Comparison of ENCODE assay signal across 19 mouse cellular contexts in genomic region chr9:102518443-102518842, GRCm38 (mm10). TPM values are rescaled to one million over a fixed set of nuclear protein-coding genes. Genes with fewer than 3 reads are reported as not detected.
DNase-seq lines count a peak whose midpoint lies in the region.
"Had no signal": no experiment of that assay in that cellular context is flagged by ENCODE, and none has a peak within 500 bp of the region (broad histone marks: within the 10 kb centered on the region; RNA-seq: fewer than 3 reads in every experiment).

No protein-coding gene starts in this region.

- peak; percentile 40 for DNase-seq in left cerebral cortex, postnatal 4 days
- no peak for DNase-seq in left cerebral cortex, postnatal 14 days (ENCODE audit: low spot score in 2 of 2)
- DNase-seq in cerebellum, postnatal 14 days: peak; percentile 93 to 94
- DNase-seq in gastrocnemius, postnatal 36 days: peak; percentile 59 to 70
- DNase-seq in skeletal muscle tissue, adult 2 months (ENCODE audit: low read depth, low spot score): peak; percentile 96
- DNase-seq in spleen, adult 12 weeks (ENCODE audit: low spot score): no peak
- no peak for DNase-seq in left cerebral cortex, adult 18-20 months (ENCODE audit: low spot score in 2 of 2)
- DNase-seq in adrenal gland, adult 18-20 months (ENCODE audit: low spot score in 2 of 2): no peak
- DNase-seq: forebrain, postnatal 0 days; kidney, adult 8-10 months; kidney, postnatal 25 days; layer of hippocampus, adult 9-11 months; liver; lung, adult 18-20 months; lung, postnatal 4 days; right cerebral cortex, postnatal 4 days; thymus, postnatal 4 days had no signal

- intact Hi-C loops in left cerebral cortex, postnatal 4 days (cut with DNase I): no loop called here
- intact Hi-C loops in left cerebral cortex, postnatal 14 days (cut with DNase I): loop anchor here (10.0 kb wide), 1 partner anchor 114 kb away; no protein-coding TSS in a partner anchor
- intact Hi-C loops in gastrocnemius, postnatal 36 days (cut with DNase I): loop anchor here (5.0 kb wide), 1 partner anchor 96 kb away; no protein-coding TSS in a partner anchor

RNA-seq across cellular contexts. Expression of gene Ky, which starts 12.9 kb away (rescaled TPM):
- total RNA-seq in left cerebral cortex, postnatal 4 days (2021): 1 to 10 TPM; 1.7 to 2.2 TPM
- total RNA-seq in left cerebral cortex, postnatal 14 days (2021): 1 to 10 TPM; 3.1 to 3.9 TPM
- 10 to 100 TPM; 78.9 to 87.7 TPM for total RNA-seq in gastrocnemius, postnatal 36 days (2021)
- total RNA-seq in left cerebral cortex, adult 18-20 months (2021): 1 to 10 TPM in 1 of 2 experiments, under 1 TPM in 1; 1.00 to 1.8 TPM
- under 1 TPM; 0.27 to 0.35 TPM for total RNA-seq in adrenal gland, adult 18-20 months (2021)
- total RNA-seq: common myeloid progenitor, adult 5-6 weeks; granulocyte monocyte progenitor cell, adult 5-6 weeks had no signal

Comparison
In these comparisons a context has a peak if more than half of its experiments do, and no peak if none do; other contexts are left out.
1. DNase-seq: peak in left cerebral cortex, postnatal 4 days (single experiment), cerebellum, postnatal 14 days (2 of 2), gastrocnemius, postnatal 36 days (2 of 2) and skeletal muscle tissue, adult 2 months (single experiment); none in left cerebral cortex, postnatal 14 days (0 of 2), spleen, adult 12 weeks (single experiment), left cerebral cortex, adult 18-20 months (0 of 2) and adrenal gland, adult 18-20 months (0 of 2).
2. RNA of gene Ky, which starts 12.9 kb away (total RNA-seq): 78.9 to 87.7 TPM in gastrocnemius, postnatal 36 days; 3.1 to 3.9 TPM in left cerebral cortex, postnatal 14 days, 1.7 to 2.2 TPM in left cerebral cortex, postnatal 4 days, 1.00 to 1.8 TPM in left cerebral cortex, adult 18-20 months and 0.27 to 0.35 TPM in adrenal gland, adult 18-20 months; every median in the first group is over 10 times any median in the second.